8 mouse cellular contexts compared by ENCODE assay signal in the genomic region with DNA sequence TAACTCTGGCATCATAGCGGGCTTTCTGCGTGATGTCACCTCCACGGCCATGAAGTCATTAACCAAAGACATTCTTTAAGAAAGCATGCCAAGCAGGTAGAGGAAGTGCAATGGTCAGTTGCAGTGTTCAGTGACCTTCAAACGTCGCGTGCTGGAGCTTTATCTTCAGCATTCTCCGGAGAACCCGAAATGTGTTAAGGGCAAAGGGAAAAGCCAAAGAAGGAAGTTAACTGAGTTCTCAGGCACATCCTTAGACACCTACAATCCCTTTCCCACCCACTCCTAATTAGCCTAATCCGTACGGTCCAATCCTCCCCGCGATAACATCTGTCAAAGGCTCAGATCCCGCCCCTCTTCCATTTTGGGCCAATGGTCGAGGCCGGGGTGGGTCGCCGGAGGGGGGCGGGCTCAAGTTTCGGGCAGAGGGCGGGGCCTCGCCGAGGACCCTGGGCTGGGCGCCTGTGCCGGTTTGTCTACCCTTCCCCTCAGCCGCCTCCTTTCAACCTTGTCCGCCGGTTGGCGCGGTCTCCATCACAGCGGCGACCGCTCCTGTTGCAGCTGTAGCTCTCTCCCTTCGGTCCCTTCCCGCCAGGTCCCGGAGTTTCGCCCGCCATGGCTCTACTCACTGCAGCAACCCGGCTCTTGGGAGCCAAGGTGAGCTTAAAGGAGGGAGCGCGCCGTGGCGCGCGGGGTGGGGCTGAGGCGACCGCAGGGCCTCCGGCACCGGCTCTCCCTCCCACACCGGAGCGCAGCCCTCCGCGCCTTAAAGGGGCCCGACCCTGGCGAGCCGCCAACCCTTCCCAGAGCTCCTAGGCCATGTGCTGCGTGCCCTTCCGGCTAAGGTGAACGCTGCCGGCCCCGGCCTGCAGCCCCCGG. TPM values are rescaled to one million over a fixed set of nuclear protein-coding genes. Genes with fewer than 3 reads are reported as not detected.
DNase-seq lines count a peak whose midpoint lies in the region; ATAC-seq and TF ChIP-seq lines count a peak whose summit lies in the region.

Gene Cs (plus strand): TSS at position 429 of the 876 bp plus-strand sequence.

- H3K27me3 ChIP-seq in E14TG2a.4 (ENCODE audit: insufficient read depth, low read length): no peaks in the 10 kb centered on the region
- no peaks in the 10 kb centered on the region for H3K27me3 ChIP-seq in forebrain, embryonic 12.5 days
- H3K27me3 ChIP-seq in heart, postnatal 0 days (ENCODE audit: control insufficient read depth, insufficient read depth, low read length): no peaks in the 10 kb centered on the region
- no peaks in the 10 kb centered on the region for H3K27me3 ChIP-seq in liver, embryonic 16.5 days (ENCODE audit: control insufficient read depth, insufficient read depth, low read depth, low read length)
- H3K27me3 ChIP-seq in neural tube, embryonic 13.5 days: no peaks in the 10 kb centered on the region
- no peaks in the 10 kb centered on the region for H3K27me3 ChIP-seq in testis, adult 2 months (ENCODE audit: control insufficient read depth, insufficient read depth, low read length)

- peak within 1 kb of the TSS; percentile 86 for H3K4me2 ChIP-seq in forebrain, embryonic 12.5 days
- H3K4me2 ChIP-seq in heart, postnatal 0 days (ENCODE audit: low read depth, low read length): peak within 1 kb of the TSS; percentile 90
- H3K4me2 ChIP-seq in liver, embryonic 16.5 days (ENCODE audit: low read depth, low read length): peak within 1 kb of the TSS; percentile 79
- H3K4me2 ChIP-seq in neural tube, embryonic 13.5 days: peak within 1 kb of the TSS; percentile 96

- TF ChIP-seq CTCF in E14TG2a.4 (conservative IDR thresholded peaks at IDR 0.05; ENCODE audit: low read length): no peak
- no peak for TF ChIP-seq CTCF in heart, postnatal 0 days (IDR thresholded peaks at IDR 0.05; ENCODE audit: low read depth)
- TF ChIP-seq CTCF in testis, adult 2 months (IDR thresholded peaks at IDR 0.05; ENCODE audit: control insufficient read depth, insufficient read depth, insufficient replicate concordance, low read depth, low read length): no peak

- peak; percentile 77 for TF ChIP-seq POLR2A in testis, adult 2 months (IDR thresholded peaks at IDR 0.05; ENCODE audit: control insufficient read depth, low read depth, low read length)

- 1% methylated on average over 60 of the region's 61 CpGs for WGBS in forebrain, embryonic 12.5 days
- WGBS in heart, postnatal 0 days: 1% methylated on average over 61 of the region's 61 CpGs
- under 1% methylated on average over 61 of the region's 61 CpGs for WGBS in liver, embryonic 16.5 days (ENCODE audit: insufficient replicate concordance)
- under 1% methylated on average over 61 of the region's 61 CpGs for WGBS in neural tube, embryonic 13.5 days

- TF ChIP-seq EP300 in heart, postnatal 0 days (IDR thresholded peaks at IDR 0.05; ENCODE audit: low read depth): no peak

- H3K9me3 ChIP-seq in E14TG2a.4 (ENCODE audit: low read length): no peaks in the 10 kb centered on the region
- no peaks in the 10 kb centered on the region for H3K9me3 ChIP-seq in forebrain, embryonic 12.5 days
- H3K9me3 ChIP-seq in heart, postnatal 0 days (replicated peaks; ENCODE audit: control insufficient read depth, low read length): no peaks in the 10 kb centered on the region
- no peaks in the 10 kb centered on the region for H3K9me3 ChIP-seq in liver, embryonic 16.5 days (replicated peaks; ENCODE audit: control insufficient read depth, low read length)
- no peaks in the 10 kb centered on the region for H3K9me3 ChIP-seq in neural tube, embryonic 13.5 days

- DNase-seq in c-Kit-positive CD71-positive TER-119-positive erythroid progenitor cells, embryonic 14.5 days (ENCODE audit: low spot score): peak; percentile 96
- DNase-seq in heart, postnatal 0 days (ENCODE audit: low spot score): peak; percentile 97
- peak; percentile 98 to 99 for DNase-seq in kidney, postnatal 4 days

- peaks cover 51% of the 10 kb centered on the region for H3K4me1 ChIP-seq in E14TG2a.4 (replicated peaks; ENCODE audit: low read depth, low read length)
- peaks cover 29% of the 10 kb centered on the region for H3K4me1 ChIP-seq in forebrain, embryonic 12.5 days
- H3K4me1 ChIP-seq in heart, postnatal 0 days (ENCODE audit: control insufficient read depth, insufficient read depth): peaks cover 41% of the 10 kb centered on the region
- H3K4me1 ChIP-seq in liver, embryonic 16.5 days (ENCODE audit: control insufficient read depth, low read depth, low read length): peaks cover 55% of the 10 kb centered on the region
- H3K4me1 ChIP-seq in neural tube, embryonic 13.5 days (replicated peaks): peaks cover 32% of the 10 kb centered on the region
- peaks cover 6% of the 10 kb centered on the region for H3K4me1 ChIP-seq in testis, adult 2 months (ENCODE audit: control insufficient read depth, insufficient read depth, low read length)

- H3K36me3 ChIP-seq in E14TG2a.4 (ENCODE audit: insufficient read depth, low read length): peaks cover 37% of the 10 kb centered on the region
- H3K36me3 ChIP-seq in forebrain, embryonic 12.5 days (replicated peaks): 0 out of 2 replicates have a peak, but pooled peaks cover 7% of the 10 kb centered on the region
- no peaks in the 10 kb centered on the region for H3K36me3 ChIP-seq in heart, postnatal 0 days (replicated peaks; ENCODE audit: control insufficient read depth, insufficient read depth, low read length)
- no peaks in the 10 kb centered on the region for H3K36me3 ChIP-seq in liver, embryonic 16.5 days (ENCODE audit: control insufficient read depth, insufficient read depth)
- H3K36me3 ChIP-seq in neural tube, embryonic 13.5 days: peaks cover 6% of the 10 kb centered on the region; the same call in 1 of the 2 replicates
- H3K36me3 ChIP-seq in testis, adult 2 months (ENCODE audit: control insufficient read depth, insufficient read depth, low read length): no peaks in the 10 kb centered on the region

- peak; percentile 99 for ATAC-seq in forebrain, embryonic 12.5 days (ENCODE audit: low FRiP score)
- ATAC-seq in heart, postnatal 0 days (ENCODE audit: insufficient read depth, low read depth): peak; percentile 96
- peak; percentile 88 for ATAC-seq in liver, embryonic 16.5 days (ENCODE audit: low read depth)
- ATAC-seq in neural tube, embryonic 13.5 days (ENCODE audit: low read depth): peak; percentile 98

- peak within 1 kb of the TSS; percentile 99 for H3K9ac ChIP-seq in forebrain, embryonic 12.5 days
- H3K9ac ChIP-seq in heart, postnatal 0 days (replicated peaks; ENCODE audit: low read depth, low read length): peak within 1 kb of the TSS; percentile 86
- peak within 1 kb of the TSS; percentile 93 for H3K9ac ChIP-seq in liver, embryonic 16.5 days (ENCODE audit: low read depth, low read length)
- H3K9ac ChIP-seq in neural tube, embryonic 13.5 days: peak within 1 kb of the TSS; percentile 92

- H3K4me3 ChIP-seq in E14TG2a.4 (replicated peaks; ENCODE audit: low read length): peak within 1 kb of the TSS; percentile 100
- peak within 1 kb of the TSS; percentile 97 for H3K4me3 ChIP-seq in forebrain, embryonic 12.5 days (replicated peaks)
- H3K4me3 ChIP-seq in heart, postnatal 0 days (ENCODE audit: low read depth, low read length): peak within 1 kb of the TSS; percentile 80
- H3K4me3 ChIP-seq in liver, embryonic 16.5 days (ENCODE audit: low read depth, low read length): peak within 1 kb of the TSS; percentile 95
- H3K4me3 ChIP-seq in neural tube, embryonic 13.5 days: peak within 1 kb of the TSS; percentile 78
- H3K4me3 ChIP-seq in testis, adult 2 months (ENCODE audit: control insufficient read depth, low read depth, low read length): peak within 1 kb of the TSS; percentile 100

- peak within 1 kb of the TSS; percentile 94 for H3K27ac ChIP-seq in forebrain, embryonic 12.5 days
- H3K27ac ChIP-seq in heart, postnatal 0 days (ENCODE audit: low read depth): peak within 1 kb of the TSS; percentile 97
- peak within 1 kb of the TSS; percentile 98 for H3K27ac ChIP-seq in liver, embryonic 16.5 days (ENCODE audit: low read length)
- peak within 1 kb of the TSS; percentile 94 for H3K27ac ChIP-seq in neural tube, embryonic 13.5 days (replicated peaks)
- peak within 1 kb of the TSS; percentile 100 for H3K27ac ChIP-seq in testis, adult 2 months (ENCODE audit: control insufficient read depth, insufficient read depth, low read depth, low read length)

RNA-seq across cellular contexts. Expression of gene Cs, which starts in this region (rescaled TPM):
- 221 and 235 TPM in 2 replicates for polyA plus RNA-seq in forebrain, embryonic 12.5 days (2016; fragmentation: Nextera tagmentation; extraction: Ambion mirVana)
- total RNA-seq in heart, postnatal 0 days (2014; rRNA removed; ENCODE audit: low replicate concordance): 796 and 830 TPM in 2 replicates
- 590 and 625 TPM in 2 replicates for polyA plus RNA-seq in heart, postnatal 0 days (2015; fragmentation: Nextera tagmentation; extraction: Ambion mirVana)
- 102 and 107 TPM in 2 replicates for polyA plus RNA-seq in liver, embryonic 16.5 days (2015; fragmentation: Nextera tagmentation; extraction: Ambion mirVana)
- 228 and 239 TPM in 2 replicates for polyA plus RNA-seq in neural tube, embryonic 13.5 days (2015; fragmentation: Nextera tagmentation; extraction: Ambion mirVana)
- 58.8 and 59.4 TPM in 2 replicates for polyA plus RNA-seq in testis, adult 2 months (2012; rRNA removed)

Comparison
In these comparisons a context has a peak if more than half of its experiments do, and no peak if none do; other contexts are left out.
1. Peak in every context shown above with its lines: DNase-seq, ATAC-seq, H3K4me3 ChIP-seq and H3K27ac ChIP-seq.